Mouse (Mus musculus) megakaryocyte-erythroid progenitor cell, adult 5-6 weeks (primary cell): ENCODE data around the gene Hamp2. TPM values are rescaled to one million over a fixed set of nuclear protein-coding genes. Genes with fewer than 3 reads are reported as not detected.

Source experiments
- ATAC-seq: replicated peaks from 2 replicates; pipeline ENCODE4 v1.8.0; 2016; ENCODE audit warnings: mild to moderate bottlenecking, inconsistent platforms; ENCODE audit not compliant: severe bottlenecking, poor library complexity, low FRiP score, low TSS enrichment
- total RNA-seq, 2 experiments: library from RNA; stranded (forward) in 1 of 2; stranded (reverse) in 1 of 2; fragments of 200-1000, 215-1000 nt in 1 of 2; fragments of >200 nt in 1 of 2; fragmentation: Nextera tagmentation in 1 of 2; gene quantifications; 2 replicates each; pipeline ENCODE4 v1.2.3; 2014 to 2017

Hamp2 gene
- total RNA-seq, 2 experiments from 2014 or later: not detected

- ATAC-seq: no peak
Measured at GRCm38 (mm10) chr7:30908992-30909431, 15.5 kb downstream of the Hamp2 start.

- ATAC-seq: no peak
Measured at GRCm38 (mm10) chr7:30908277-30908991, 16.0 kb downstream of the Hamp2 start.

GRCm38 (mm10) chr7:30904042-30904441, 20.4 kb downstream of the Hamp2 start:
- no peak for ATAC-seq

GRCm38 (mm10) chr7:30895217-30895616, 29.3 kb downstream of the Hamp2 start:
- no peak for ATAC-seq

GRCm38 (mm10) chr7:30892515-30892914, 32.0 kb downstream of the Hamp2 start:
- ATAC-seq: no peak

GRCm38 (mm10) chr7:30891746-30892145, 32.7 kb downstream of the Hamp2 start:
- ATAC-seq: no peak

- no peak for ATAC-seq
Measured at GRCm38 (mm10) chr7:30890681-30891080, 33.8 kb downstream of the Hamp2 start.

GRCm38 (mm10) chr7:30888786-30889185, 35.7 kb downstream of the Hamp2 start:
- no peak for ATAC-seq

- no peak for ATAC-seq
Measured at GRCm38 (mm10) chr7:30887568-30888188, 36.8 kb downstream of the Hamp2 start.

- ATAC-seq: no peak
Measured at GRCm38 (mm10) chr7:30886852-30887251, 37.6 kb downstream of the Hamp2 start.

GRCm38 (mm10) chr7:30884047-30884446, 40.4 kb downstream of the Hamp2 start:
- no peak for ATAC-seq

GRCm38 (mm10) chr7:30881367-30881766, 43.1 kb downstream of the Hamp2 start:
- no peak for ATAC-seq

GRCm38 (mm10) chr7:30880176-30880575, 44.3 kb downstream of the Hamp2 start, which contains the start of gene Cd22:
Cd22 (minus strand) TSS chr7:30880342.
- no peak for ATAC-seq

- no peak for ATAC-seq
Measured at GRCm38 (mm10) chr7:30878950-30879349, 45.5 kb downstream of the Hamp2 start.

- peak; percentile 41; the same call in 1 of the 2 replicates for ATAC-seq
Measured at GRCm38 (mm10) chr7:30873083-30873482, 51.4 kb downstream of the Hamp2 start.

Other genes with a start within 250 kb of the Hamp2 start
- gene 2200002J24Rik, start 225.8 kb downstream of the Hamp2 start, total RNA-seq (2014; fragmentation: Nextera tagmentation): not detected in 2 replicates
- gene 2200002J24Rik, start 225.8 kb downstream of the Hamp2 start, total RNA-seq (2017): not detected in 2 replicates
- gene Atp4a, start 212.5 kb downstream of the Hamp2 start, total RNA-seq (2014; fragmentation: Nextera tagmentation): 11.2 and 16.0 TPM in 2 replicates
- 1.4 and 2.9 TPM in 2 replicates for gene Atp4a, start 212.5 kb downstream of the Hamp2 start, total RNA-seq (2017)
- gene Tmem147, start 195.1 kb downstream of the Hamp2 start, total RNA-seq (2014; fragmentation: Nextera tagmentation): 285 and 294 TPM in 2 replicates
- 59.7 and 85.5 TPM in 2 replicates for gene Tmem147, start 195.1 kb downstream of the Hamp2 start, total RNA-seq (2017)
- gene Gapdhs, start 181.0 kb downstream of the Hamp2 start, total RNA-seq (2014; fragmentation: Nextera tagmentation): not detected in 2 replicates
- gene Gapdhs, start 181.0 kb downstream of the Hamp2 start, total RNA-seq (2017): not detected in 2 replicates
- 3.3 and 4.5 TPM in 2 replicates for gene Sbsn, start 173.2 kb downstream of the Hamp2 start, total RNA-seq (2014; fragmentation: Nextera tagmentation)
- gene Sbsn, start 173.2 kb downstream of the Hamp2 start, total RNA-seq (2017): 2.7 and 11.6 TPM in 2 replicates
- gene Dmkn, start 160.9 kb downstream of the Hamp2 start, total RNA-seq (2014; fragmentation: Nextera tagmentation): not detected in 2 replicates
- gene Dmkn, start 160.9 kb downstream of the Hamp2 start, total RNA-seq (2017): not detected in 2 replicates
- not detected in 2 replicates for gene Krtdap, start 136.8 kb downstream of the Hamp2 start, total RNA-seq (2014; fragmentation: Nextera tagmentation)
- gene Krtdap, start 136.8 kb downstream of the Hamp2 start, total RNA-seq (2017): not detected in 2 replicates
- 0.20 and 1.1 TPM in 2 replicates for gene Ffar2, start 100.9 kb downstream of the Hamp2 start, total RNA-seq (2014; fragmentation: Nextera tagmentation)
- gene Ffar2, start 100.9 kb downstream of the Hamp2 start, total RNA-seq (2017): 1.7 and 12.6 TPM in 2 replicates
- gene Ffar3, start 68.5 kb downstream of the Hamp2 start, total RNA-seq (2014; fragmentation: Nextera tagmentation): not detected in 2 replicates
- not detected in 2 replicates for gene Ffar3, start 68.5 kb downstream of the Hamp2 start, total RNA-seq (2017)
- gene Ffar1, start 63.1 kb downstream of the Hamp2 start, total RNA-seq (2014; fragmentation: Nextera tagmentation): 0.24 TPM in 1 of 2 replicates, not detected in the other
- not detected in 2 replicates for gene Ffar1, start 63.1 kb downstream of the Hamp2 start, total RNA-seq (2017)
- 4.0 and 8.6 TPM in 2 replicates for gene Cd22, start 44.3 kb downstream of the Hamp2 start, total RNA-seq (2014; fragmentation: Nextera tagmentation)
- gene Cd22, start 44.3 kb downstream of the Hamp2 start, total RNA-seq (2017): 0.27 TPM in 1 of 2 replicates, not detected in the other
- gene Mag, start 9.8 kb downstream of the Hamp2 start, total RNA-seq (2014; fragmentation: Nextera tagmentation): 0.83 TPM in 1 of 2 replicates, not detected in the other
- not detected in 2 replicates for gene Mag, start 9.8 kb downstream of the Hamp2 start, total RNA-seq (2017)
- gene Hamp, start 19.4 kb upstream of the Hamp2 start, total RNA-seq (2014; fragmentation: Nextera tagmentation): not detected in 2 replicates
- gene Hamp, start 19.4 kb upstream of the Hamp2 start, total RNA-seq (2017): not detected in 2 replicates
- 56.5 and 84.3 TPM in 2 replicates for gene Usf2, start 32.1 kb upstream of the Hamp2 start, total RNA-seq (2014; fragmentation: Nextera tagmentation)
- gene Usf2, start 32.1 kb upstream of the Hamp2 start, total RNA-seq (2017): 71.7 and 126 TPM in 2 replicates
- not detected in 2 replicates for gene Lsr, start 48.8 kb upstream of the Hamp2 start, total RNA-seq (2014; fragmentation: Nextera tagmentation)
- 0.11 and 0.99 TPM in 2 replicates for gene Lsr, start 48.8 kb upstream of the Hamp2 start, total RNA-seq (2017)
- gene Fam187b, start 49.1 kb upstream of the Hamp2 start, total RNA-seq (2014; fragmentation: Nextera tagmentation): not detected in 2 replicates
- not detected in 2 replicates for gene Fam187b, start 49.1 kb upstream of the Hamp2 start, total RNA-seq (2017)
- gene Fxyd5, start 117.8 kb upstream of the Hamp2 start, total RNA-seq (2014; fragmentation: Nextera tagmentation): 27.6 and 29.5 TPM in 2 replicates
- 41.7 and 47.6 TPM in 2 replicates for gene Fxyd5, start 117.8 kb upstream of the Hamp2 start, total RNA-seq (2017)
- not detected in 2 replicates for gene Fxyd7, start 126.8 kb upstream of the Hamp2 start, total RNA-seq (2014; fragmentation: Nextera tagmentation)
- not detected in 2 replicates for gene Fxyd7, start 126.8 kb upstream of the Hamp2 start, total RNA-seq (2017)
- gene Fxyd1, start 132.5 kb upstream of the Hamp2 start, total RNA-seq (2014; fragmentation: Nextera tagmentation): not detected in 2 replicates
- not detected in 2 replicates for gene Fxyd1, start 132.5 kb upstream of the Hamp2 start, total RNA-seq (2017)
- gene Lgi4, start 134.7 kb upstream of the Hamp2 start, total RNA-seq (2014; fragmentation: Nextera tagmentation): not detected in 2 replicates
- not detected in 2 replicates for gene Lgi4, start 134.7 kb upstream of the Hamp2 start, total RNA-seq (2017)
- not detected in 2 replicates for gene Fxyd3, start 152.0 kb upstream of the Hamp2 start, total RNA-seq (2014; fragmentation: Nextera tagmentation)
- not detected in 2 replicates for gene Fxyd3, start 152.0 kb upstream of the Hamp2 start, total RNA-seq (2017)
- gene Hpn, start 190.6 kb upstream of the Hamp2 start, total RNA-seq (2014; fragmentation: Nextera tagmentation): 103 and 201 TPM in 2 replicates
- 28.3 and 32.3 TPM in 2 replicates for gene Hpn, start 190.6 kb upstream of the Hamp2 start, total RNA-seq (2017)
- gene Scn1b, start 202.3 kb upstream of the Hamp2 start, total RNA-seq (2014; fragmentation: Nextera tagmentation): 0.64 TPM in 1 of 2 replicates, not detected in the other
- gene Scn1b, start 202.3 kb upstream of the Hamp2 start, total RNA-seq (2017): 1.4 TPM in 1 of 2 replicates, not detected in the other
- gene Gramd1a, start 231.2 kb upstream of the Hamp2 start, total RNA-seq (2014; fragmentation: Nextera tagmentation): 75.2 and 78.4 TPM in 2 replicates
- 19.2 and 29.6 TPM in 2 replicates for gene Gramd1a, start 231.2 kb upstream of the Hamp2 start, total RNA-seq (2017)